Mouse (Mus musculus) CH12.LX (cell line): Measurements from ENCODE around the gene Ifi27l2b.

Experiments used
- EP300 ChIP-seq: IDR thresholded peaks from 2 replicates; pipeline ENCODE4 v1.6.1; 2011; ENCODE audit warnings: low read length, improper control_type of control experiment
- MXI1 ChIP-seq: IDR thresholded peaks from 2 replicates; pipeline ENCODE4 v1.6.1; 2011; ENCODE audit warnings: mild to moderate bottlenecking, low read depth, low read length, improper control_type of control experiment
- POLR2A ChIP-seq: IDR thresholded peaks from 2 replicates; pipeline ENCODE4 v1.6.1; 2011; ENCODE audit warnings: low read depth, mild to moderate bottlenecking, improper control_type of control experiment, low read length
- TCF12 ChIP-seq: IDR thresholded peaks from 2 replicates; pipeline ENCODE4 v1.6.1; 2014; ENCODE audit warnings: low read depth, mild to moderate bottlenecking, inconsistent platforms, low read length, improper control_type of control experiment

GRCm38 (mm10) chr12:103453361-103453760 lies 3.7 kb downstream of the Ifi27l2b start:
- TF ChIP-seq EP300, result no peak
- no peak for TF ChIP-seq POLR2A
- TF ChIP-seq TCF12, result no peak
- no peak for TF ChIP-seq MXI1
